Mouse (Mus musculus): ENCODE measurements around the gene H2-Q6.
"Not testable (repeated sequence)": the region's sequence is repeated elsewhere in the genome, so short reads cannot be mapped to it uniquely, and the experiment has no call there.

Gene H2-Q6

GRCm38 (mm10) chr17:35424624-35425416 is at the start of gene H2-Q6:
H2-Q6 (plus strand) TSS chr17:35424850.
- peak; percentile 71 for DNase-seq (ENCODE audit: extremely low read depth, low read depth)

DNA sequence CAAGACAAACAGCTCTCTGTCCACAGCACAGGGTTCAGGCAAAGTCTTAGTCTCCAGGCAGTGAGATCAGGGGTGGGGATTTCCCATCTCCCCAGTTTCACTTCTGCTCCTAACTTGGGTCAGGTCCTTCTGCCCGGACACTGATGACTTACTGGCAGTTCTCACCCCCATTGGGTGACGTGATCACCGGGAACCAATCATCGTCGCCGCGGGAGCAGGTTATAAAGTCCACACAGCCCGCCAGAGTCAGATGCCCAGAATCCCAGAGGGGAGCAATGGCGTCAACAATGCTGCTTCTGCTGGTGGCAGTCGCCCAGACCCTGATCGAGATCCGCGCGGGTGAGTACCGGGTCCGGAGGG is 45.3 kb upstream of the H2-Q6 start, which contains the start of gene H2-Q4:
H2-Q4 (plus strand) TSS at position 249 of the 360 bp plus-strand sequence.
- peak; percentile 85 for DNase-seq (ENCODE audit: extremely low read depth, low read depth)

DNA sequence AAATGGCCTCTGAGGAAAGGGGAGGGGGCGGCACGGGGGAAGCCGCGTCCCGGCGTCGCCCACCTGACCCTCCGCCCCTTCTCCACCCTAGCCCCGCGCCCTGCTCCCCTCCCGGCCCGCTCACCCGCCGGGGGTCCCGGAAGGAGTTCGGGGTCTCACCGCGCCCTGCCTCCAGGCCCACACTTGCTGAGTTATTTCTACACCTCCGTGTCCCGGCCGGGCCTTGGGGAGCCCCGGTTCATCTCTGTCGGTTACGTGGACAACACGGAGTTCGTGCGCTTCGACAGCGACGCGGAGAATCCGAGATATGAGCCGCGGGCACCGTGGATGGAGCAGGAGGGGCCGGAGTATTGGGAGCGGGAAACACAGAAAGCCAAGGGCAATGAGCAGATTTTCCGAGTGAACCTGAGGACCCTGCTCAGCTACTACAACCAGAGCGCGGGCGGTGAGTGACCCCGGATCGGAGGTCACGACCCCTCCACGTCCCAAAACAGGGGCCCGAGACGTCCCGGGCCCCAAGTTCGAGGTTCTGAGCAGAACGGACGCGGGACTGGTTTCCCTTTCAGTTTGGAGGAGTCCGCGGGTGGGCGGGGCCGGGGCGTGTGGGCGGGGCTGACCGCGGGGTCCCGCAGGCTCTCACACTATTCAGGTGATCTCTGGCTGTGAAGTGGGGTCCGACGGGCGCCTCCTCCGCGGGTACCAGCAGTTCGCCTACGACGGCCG is 44.8 kb upstream of the H2-Q6 start:
- peak; percentile 18 for DNase-seq (ENCODE audit: extremely low read depth, low read depth)

DNA sequence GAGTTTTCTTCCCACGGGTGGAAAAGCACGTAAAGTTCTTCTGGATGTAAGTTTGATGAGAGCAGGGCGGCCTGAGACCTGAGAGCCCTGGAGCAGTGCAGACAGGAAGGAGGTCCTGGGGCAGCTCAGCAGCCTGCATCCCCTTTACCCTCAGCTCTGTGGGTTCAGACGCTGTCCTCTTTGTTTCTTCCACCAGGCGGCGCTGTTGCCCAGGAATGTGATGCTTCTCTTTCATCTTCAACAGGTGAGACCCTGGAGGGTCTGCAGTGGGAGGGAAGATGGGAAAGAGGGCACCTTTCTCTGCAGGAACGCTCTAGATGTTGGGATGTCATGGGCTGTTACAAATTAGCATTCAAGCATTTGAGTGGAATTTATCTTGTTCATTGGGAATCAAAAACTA is 34.9 kb upstream of the H2-Q6 start:
- not testable (repeated sequence) for DNase-seq (ENCODE audit: extremely low read depth, low read depth)

GRCm38 (mm10) chr17:35392671-35393070 is 32.0 kb upstream of the H2-Q6 start:
- not testable (repeated sequence) for DNase-seq (ENCODE audit: extremely low read depth, low read depth)

- not testable (repeated sequence) for DNase-seq (ENCODE audit: extremely low read depth, low read depth)
Observed at GRCm38 (mm10) chr17:35393864-35394800, 30.5 kb upstream of the H2-Q6 start.

DNA sequence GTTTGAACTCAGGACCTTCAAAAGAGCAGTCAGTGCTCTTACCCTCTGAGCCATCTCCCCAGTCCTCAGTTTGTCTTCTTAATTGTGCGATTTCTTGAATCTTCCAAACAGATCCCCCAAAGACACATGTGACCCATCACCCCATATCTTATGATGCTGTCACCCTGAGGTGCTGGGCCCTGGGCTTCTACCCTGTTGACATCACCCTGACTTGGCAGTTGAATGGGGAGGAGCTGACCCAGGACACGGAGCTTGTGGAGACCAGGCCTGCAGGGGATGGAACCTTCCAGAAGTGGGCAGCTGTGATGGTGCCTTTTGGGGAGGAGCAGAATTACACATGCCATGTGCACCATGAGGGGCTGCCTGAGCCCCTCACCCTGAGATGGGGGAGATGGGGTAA is 27.7 kb upstream of the H2-Q6 start:
- not testable (repeated sequence) for DNase-seq (ENCODE audit: extremely low read depth, low read depth)

DNA sequence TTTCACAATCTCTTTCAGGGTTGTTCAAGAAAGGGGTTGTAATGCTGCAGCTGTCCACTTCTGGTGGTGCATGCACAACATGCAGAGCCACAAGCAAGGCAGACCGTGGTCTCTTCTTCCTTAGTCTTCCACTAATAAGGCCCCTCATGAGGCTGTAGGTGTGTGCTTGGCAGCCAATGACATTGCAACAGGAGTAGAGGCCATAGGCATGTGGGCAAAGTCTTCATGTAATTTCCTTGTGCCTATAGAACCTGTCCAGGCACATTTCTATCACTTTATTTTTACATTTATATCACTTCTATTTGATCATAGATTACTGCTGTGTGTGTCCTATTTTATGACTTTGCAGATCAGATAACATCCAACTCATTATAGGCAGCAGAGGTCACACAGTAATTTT is 11.6 kb upstream of the H2-Q6 start:
- not testable (repeated sequence) for DNase-seq (ENCODE audit: extremely low read depth, low read depth)

- not testable (repeated sequence) for DNase-seq (ENCODE audit: extremely low read depth, low read depth)
Observed at GRCm38 (mm10) chr17:35415273-35416129, 9.1 kb upstream of the H2-Q6 start.

- DNase-seq (ENCODE audit: extremely low read depth, low read depth): no peak
Observed at GRCm38 (mm10) chr17:35418772-35419171, 5.9 kb upstream of the H2-Q6 start.

- DNase-seq (ENCODE audit: extremely low read depth, low read depth): not testable (repeated sequence)
Observed at GRCm38 (mm10) chr17:35419564-35419963, 5.1 kb upstream of the H2-Q6 start.

- peak; percentile 17 for DNase-seq (ENCODE audit: extremely low read depth, low read depth)
Observed at GRCm38 (mm10) chr17:35420206-35420810, 4.3 kb upstream of the H2-Q6 start.

DNA sequence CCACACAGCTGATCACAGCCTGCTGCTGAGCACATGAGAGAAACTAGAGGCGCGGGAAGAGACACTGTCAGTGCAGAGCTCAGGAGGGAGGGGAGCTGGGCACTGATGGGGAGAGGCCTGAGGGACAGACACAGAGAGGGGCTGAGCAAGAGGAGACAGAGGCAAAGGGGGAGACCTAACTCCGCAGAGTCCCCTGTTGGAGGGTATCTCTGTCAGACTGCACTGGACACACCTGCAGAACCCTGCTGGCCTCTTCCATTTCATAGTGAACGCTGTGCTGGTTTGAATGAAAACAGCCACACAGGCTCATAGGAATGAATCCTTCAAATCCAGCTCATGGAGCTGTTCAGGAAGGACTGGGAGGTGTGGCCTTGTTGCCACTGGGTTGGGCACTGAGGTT is 3.3 kb upstream of the H2-Q6 start:
- not testable (repeated sequence) for DNase-seq (ENCODE audit: extremely low read depth, low read depth)

DNA sequence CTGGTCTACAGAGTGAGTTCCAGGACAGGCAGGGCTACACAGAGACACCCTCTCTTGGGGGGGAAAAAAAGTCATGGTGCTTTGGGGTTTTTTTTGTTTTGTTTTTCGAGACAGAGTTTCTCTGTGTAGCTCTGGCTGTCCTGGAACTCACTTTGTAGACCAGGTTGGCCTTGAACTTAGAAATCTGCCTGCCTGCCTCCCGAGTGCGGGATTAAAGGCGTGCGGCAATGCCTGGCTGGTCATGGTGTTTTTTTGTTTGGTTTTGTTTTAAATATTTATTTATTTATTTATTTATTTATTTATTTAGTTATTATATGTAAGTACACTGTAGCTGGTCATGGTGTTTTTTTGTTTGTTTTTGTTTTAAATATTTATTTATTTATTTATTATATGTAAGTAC is 2.3 kb upstream of the H2-Q6 start:
- not testable (repeated sequence) for DNase-seq (ENCODE audit: extremely low read depth, low read depth)

- DNase-seq (ENCODE audit: extremely low read depth, low read depth): not testable (repeated sequence)
Observed at GRCm38 (mm10) chr17:35423131-35423810, 1.4 kb upstream of the H2-Q6 start.

DNA sequence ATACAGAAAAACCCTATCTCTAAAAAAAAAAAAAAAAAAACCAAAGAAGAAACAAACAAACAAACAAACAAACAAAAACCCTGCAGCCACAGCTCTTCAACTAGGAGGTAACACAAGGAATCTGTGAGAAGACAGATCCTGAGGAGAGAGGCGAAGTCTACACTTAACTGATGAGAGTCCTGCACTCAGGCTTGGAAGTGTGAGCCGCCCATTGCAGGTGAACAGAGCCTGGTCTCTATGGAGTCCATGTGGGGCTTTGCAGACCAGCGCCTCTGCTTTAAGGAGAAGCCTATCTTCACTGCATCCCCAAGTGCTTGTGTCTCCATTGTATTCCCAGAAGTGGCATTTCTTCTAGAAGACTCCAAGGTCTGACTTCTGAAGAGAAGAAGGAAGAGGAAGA is 544 bp upstream of the H2-Q6 start:
- not testable (repeated sequence) for DNase-seq (ENCODE audit: extremely low read depth, low read depth)

DNA sequence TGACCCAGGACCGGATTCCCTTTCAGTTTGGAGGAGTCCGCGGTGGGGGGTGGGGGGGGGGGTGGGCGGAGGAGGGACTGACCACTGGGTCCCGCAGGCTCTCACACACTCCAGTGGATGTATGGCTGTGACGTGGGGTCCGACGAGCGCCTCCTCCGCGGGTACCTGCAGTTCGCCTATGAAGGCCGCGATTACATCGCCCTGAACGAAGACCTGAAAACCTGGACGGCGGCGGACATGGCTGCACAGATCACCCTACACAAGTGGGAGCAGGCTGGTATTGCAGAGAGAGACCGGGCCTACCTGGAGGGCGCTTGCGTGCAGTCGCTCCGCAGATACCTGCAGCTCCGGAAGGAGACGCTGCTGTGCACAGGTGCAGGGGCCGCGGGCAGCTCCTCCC is 824 bp downstream of the H2-Q6 start:
- DNase-seq (ENCODE audit: extremely low read depth, low read depth): not testable (repeated sequence)

GRCm38 (mm10) chr17:35428883-35429282 is 4.2 kb downstream of the H2-Q6 start:
- not testable (repeated sequence) for DNase-seq (ENCODE audit: extremely low read depth, low read depth)

- DNase-seq (ENCODE audit: extremely low read depth, low read depth): not testable (repeated sequence)
Observed at GRCm38 (mm10) chr17:35430671-35431070, 6.0 kb downstream of the H2-Q6 start.
